Mouse (Mus musculus): ENCODE measurements around the gene Adgrg3.

The Adgrg3 gene

GRCm38 (mm10) chr8:95081650-95082049, 64.2 kb downstream of the Adgrg3 start:
- peak; percentile 26 for DNase-seq (ENCODE audit: low read depth, low spot score)

GRCm38 (mm10) chr8:95084261-95084660, 66.8 kb downstream of the Adgrg3 start:
- peak; percentile 22 for DNase-seq (ENCODE audit: low read depth, low spot score)

GRCm38 (mm10) chr8:95084744-95085431, 67.4 kb downstream of the Adgrg3 start:
- no peak for DNase-seq (ENCODE audit: low read depth, low spot score)

GRCm38 (mm10) chr8:95085432-95086141, 68.1 kb downstream of the Adgrg3 start:
- no peak for DNase-seq (ENCODE audit: low read depth, low spot score)

- DNase-seq (ENCODE audit: low read depth, low spot score), result no peak
Observed at GRCm38 (mm10) chr8:95093574-95093973, 76.1 kb downstream of the Adgrg3 start.
